Mouse (Mus musculus) heart, embryonic 14.5 days (tissue): ENCODE results near the gene Pdzd7. TPM values are rescaled to one million over a fixed set of nuclear protein-coding genes. Genes with fewer than 3 reads are reported as not detected.
"Not testable (repeated sequence)": the region's sequence is repeated elsewhere in the genome, so short reads cannot be mapped to it uniquely, and the experiment has no call there.

Experiments used
- ATAC-seq: fragments of 200-750 bp; cut with Nextera tagmentation; 2 replicates; pipeline ENCODE4 v1.8.0; 2017; ENCODE audit warnings: low read depth, moderate TSS enrichment; ENCODE audit not compliant: insufficient number of reproducible peaks, insufficient read depth, low FRiP score
- H3K27ac ChIP-seq, 2 experiments: fragments of 200-500 bp in 1 of 2; fragments of 300-500 bp in 1 of 2; sonication (generic) in 1 of 2; replicated peaks in 1 of 2; 2 replicates each; pipeline ENCODE4 v1.5.1; 2012 to 2014; ENCODE audit warnings: low read depth in 2 of 2, low read length in 2 of 2, control low read depth in 1 of 2, mild to moderate bottlenecking in 1 of 2, mixed read lengths in 1 of 2; ENCODE audit not compliant: control insufficient read depth in 1 of 2, insufficient read depth in 1 of 2
- H3K27me3 ChIP-seq: fragments of 300-500 bp; sonication (generic); 2 replicates; pipeline ENCODE4 v1.6.1; 2014; ENCODE audit warnings: mild to moderate bottlenecking, low read length, control low read depth; ENCODE audit not compliant: control insufficient read depth, insufficient read depth
- H3K36me3 ChIP-seq: fragments of 300-500 bp; sonication (generic); 2 replicates; pipeline ENCODE4 v1.6.1; 2014; ENCODE audit warnings: mild to moderate bottlenecking, control low read depth, low read length, mixed read lengths; ENCODE audit not compliant: control insufficient read depth, insufficient read depth
- H3K4me1 ChIP-seq, 2 experiments: fragments of 200-500 bp in 1 of 2; fragments of 300-500 bp in 1 of 2; sonication (generic) in 1 of 2; 2 replicates each; pipeline ENCODE4 v1.6.1; 2012 to 2014; ENCODE audit warnings: low read length in 2 of 2, control low read depth in 1 of 2, mixed read lengths in 1 of 2; ENCODE audit not compliant: control insufficient read depth in 2 of 2, insufficient read depth in 2 of 2
- H3K4me2 ChIP-seq: fragments of 300-500 bp; sonication (generic); 2 replicates; pipeline ENCODE4 v1.6.1; 2014; ENCODE audit warnings: mild to moderate bottlenecking, low read length
- H3K4me3 ChIP-seq, 2 experiments: fragments of 200-500 bp in 1 of 2; fragments of 300-500 bp in 1 of 2; sonication (generic) in 1 of 2; 2 replicates each; pipeline ENCODE4 v1.5.1; 2012 to 2014; ENCODE audit warnings: low read length in 2 of 2, mild to moderate bottlenecking in 2 of 2, control low read depth in 1 of 2, low read depth in 1 of 2, moderate library complexity in 1 of 2; ENCODE audit not compliant: control insufficient read depth in 1 of 2, insufficient read depth in 1 of 2
- H3K9ac ChIP-seq: fragments of 300-500 bp; sonication (generic); 2 replicates; pipeline ENCODE4 v1.6.1; 2014; ENCODE audit warnings: mild to moderate bottlenecking, low read length
- H3K9me3 ChIP-seq: fragments of 300-500 bp; sonication (generic); 2 replicates; pipeline ENCODE4 v1.6.1; 2016; ENCODE audit warnings: low read length, control low read depth; ENCODE audit not compliant: control insufficient read depth
- WGBS: fragments of 180-500 bp; shearing (Covaris S2); extraction: QIAGEN DNeasy Blood & Tissue Kit; methylation state at CpG from one replicate; pipeline ENCODE4 v1.1.7; 2014; 5-methylcytosine and 5-hydroxymethylcytosine counted together
- polyA plus RNA-seq: library from polyadenylated mRNA; unstranded; fragments of >200 nt; fragmentation: Nextera tagmentation; extraction: Ambion mirVana; gene quantifications from 2 replicates; pipeline ENCODE4 v1.2.1, GENCODE M21; 2014

Pdzd7 gene
- polyA plus RNA-seq, 1 experiment from 2014 or later, result 0.11 TPM

DNA sequence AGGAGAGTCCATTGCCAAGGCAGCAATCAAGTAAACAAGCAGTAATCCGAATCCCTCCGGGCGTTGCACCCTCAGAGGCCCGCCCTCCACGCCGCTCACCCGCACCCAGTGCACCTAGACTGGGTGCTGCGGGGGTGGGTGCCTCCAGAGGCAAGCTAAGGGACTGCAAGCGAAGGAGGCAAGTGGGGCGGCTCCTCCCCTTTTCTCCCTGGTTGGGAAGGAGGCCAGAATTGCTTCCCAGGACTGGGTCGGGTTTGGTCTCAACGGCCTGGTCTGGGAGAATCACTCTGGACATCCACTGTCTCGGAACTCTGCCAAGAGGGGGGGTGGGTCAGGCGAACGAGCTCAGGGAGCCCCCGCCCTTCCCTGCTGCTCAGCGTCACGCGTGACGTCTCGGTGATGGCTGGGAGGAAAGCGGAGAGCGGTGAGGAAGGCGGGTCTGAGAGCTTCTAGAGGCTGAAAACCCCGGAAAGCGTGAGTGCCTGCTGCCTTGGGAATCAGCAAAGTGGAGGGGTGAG lies 2.0 kb upstream of the Pdzd7 start, which contains the start of gene Sfxn3:
TSS of gene Sfxn3 (plus strand) at position 87 of the 518 bp plus-strand sequence.
- 0% methylated on average over 26 of the region's 26 CpGs for WGBS
- Histone ChIP-seq H3K36me3 (peaks cover 27% of the 10 kb centered on the region), H3K27me3 (peaks cover 33% of the 10 kb centered on the region), H3K9me3 (no peaks in the 10 kb centered on the region), H3K4me1 (peaks cover 7 to 21% of the 10 kb centered on the region in 2 experiments), H3K4me2 (peak within 1 kb of the TSS; percentile 79), H3K9ac (peak within 1 kb of the TSS; percentile 80), H3K4me3 (peak within 1 kb of the TSS; percentile 56 to 59), H3K27ac (peak within 1 kb of the TSS; percentile 88 to 91)
- peak; percentile 74 for ATAC-seq

DNA sequence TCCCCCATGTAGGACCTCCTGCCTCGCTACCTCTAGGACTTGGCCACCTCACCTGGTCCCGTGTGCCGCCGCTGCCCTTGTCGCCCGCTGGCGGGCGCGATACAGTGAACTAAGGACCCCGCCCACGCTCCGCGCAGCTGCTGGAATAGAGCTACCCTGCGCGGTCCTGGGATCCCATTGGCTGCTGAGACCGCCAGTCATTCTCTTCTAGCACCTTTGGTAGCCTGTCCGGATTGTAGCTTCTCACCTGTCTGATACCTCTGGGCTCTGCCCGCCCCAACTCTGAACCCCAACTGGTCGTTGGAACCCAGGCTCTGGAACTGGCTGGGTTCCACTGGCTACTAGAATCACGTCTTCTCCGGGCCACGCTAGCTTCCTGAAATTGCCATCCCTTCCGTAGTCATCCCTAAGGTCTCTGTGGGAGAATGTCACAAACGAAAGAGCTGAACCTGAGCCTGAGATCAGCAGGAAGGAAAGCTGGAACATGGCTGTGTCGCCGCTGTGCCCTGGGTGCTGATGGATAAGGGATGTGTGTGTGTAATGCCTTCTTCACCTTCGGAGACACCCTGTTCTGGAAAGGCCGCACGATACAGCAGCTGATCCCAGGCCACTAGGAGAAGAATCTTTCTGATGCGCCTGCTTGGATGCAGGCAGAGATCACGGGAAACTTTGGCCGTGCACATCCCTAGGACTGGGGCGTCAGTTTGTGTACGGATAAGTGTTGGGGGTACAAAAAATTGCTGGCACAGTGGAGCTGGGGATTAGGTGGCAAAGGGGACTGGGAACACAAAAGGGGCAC lies 1.2 kb upstream of the Pdzd7 start:
- peak overlapping the region; percentile 56 to 59 for H3K4me3 ChIP-seq
- H3K4me2 ChIP-seq, result peak overlapping the region; percentile 79
- H3K27ac ChIP-seq, result peak overlapping the region; percentile 88 to 91; a peak in 3 of 4 replicates
- 1% methylated on average over 34 of the region's 34 CpGs for WGBS
- H3K4me1 ChIP-seq, result peaks cover 7 to 21% of the 10 kb centered on the region in 2 experiments
- H3K36me3 ChIP-seq, result peaks cover 20% of the 10 kb centered on the region
- ATAC-seq, result no peak
- H3K9me3 ChIP-seq, result no peaks in the 10 kb centered on the region
- H3K27me3 ChIP-seq, result peaks cover 33% of the 10 kb centered on the region
- H3K9ac ChIP-seq, result peak overlapping the region; percentile 80

GRCm38 (mm10) chr19:45045236-45045635 lies 281 bp downstream of the Pdzd7 start:
- peaks cover 7 to 21% of the 10 kb centered on the region in 2 experiments for H3K4me1 ChIP-seq
- no peak for ATAC-seq
- H3K4me2 ChIP-seq, result no peak overlapping the region
- H3K27me3 ChIP-seq, result peaks cover 42% of the 10 kb centered on the region
- H3K36me3 ChIP-seq, result peaks cover 10% of the 10 kb centered on the region
- 32% methylated on average over 15 of the region's 15 CpGs for WGBS
- H3K9me3 ChIP-seq, result no peaks in the 10 kb centered on the region
- no peak overlapping the region for H3K27ac ChIP-seq
- H3K9ac ChIP-seq, result no peak overlapping the region
- no peak overlapping the region for H3K4me3 ChIP-seq

- H3K27me3 ChIP-seq, result peaks cover 46% of the 10 kb centered on the region
- WGBS, result 51% methylated on average over 11 of the region's 11 CpGs
- H3K36me3 ChIP-seq, result peaks cover 5% of the 10 kb centered on the region; the same call in 1 of the 2 replicates
Observed at GRCm38 (mm10) chr19:45044389-45044927, 1.1 kb downstream of the Pdzd7 start.

GRCm38 (mm10) chr19:45040214-45040613 lies 5.3 kb downstream of the Pdzd7 start:
- H3K4me1 ChIP-seq, result no peaks in the 10 kb centered on the region
- WGBS, result 32% methylated on average over 13 of the region's 13 CpGs
- H3K9ac ChIP-seq, result no peak overlapping the region
- ATAC-seq, result no peak
- H3K36me3 ChIP-seq, result no peaks in the 10 kb centered on the region
- no peak overlapping the region for H3K4me3 ChIP-seq
- no peak overlapping the region for H3K4me2 ChIP-seq
- peaks cover 37% of the 10 kb centered on the region for H3K27me3 ChIP-seq
- no peaks in the 10 kb centered on the region for H3K9me3 ChIP-seq
- H3K27ac ChIP-seq, result no peak overlapping the region

More at GRCm38 (mm10) chr19:45044389-45044927, 1.1 kb downstream of the Pdzd7 start:
- Histone ChIP-seq H3K4me2 (no peak overlapping the region), H3K9ac (no peak overlapping the region), H3K9me3 (no peaks in the 10 kb centered on the region), H3K27ac (no peak overlapping the region), H3K4me3 (no peak overlapping the region), H3K4me1 (peaks cover 7 to 21% of the 10 kb centered on the region in 2 experiments)
- no peak for ATAC-seq

- 86% methylated on average over 7 of the region's 7 CpGs for WGBS
- not testable (repeated sequence) for H3K9ac ChIP-seq, H3K27ac ChIP-seq, H3K4me3 ChIP-seq, H3K4me1 ChIP-seq, H3K4me2 ChIP-seq, H3K36me3 ChIP-seq, ATAC-seq, H3K9me3 ChIP-seq
- H3K27me3 ChIP-seq, result peaks cover 17% of the 10 kb centered on the region
Observed at GRCm38 (mm10) chr19:45038198-45038597, 7.3 kb downstream of the Pdzd7 start.

DNA sequence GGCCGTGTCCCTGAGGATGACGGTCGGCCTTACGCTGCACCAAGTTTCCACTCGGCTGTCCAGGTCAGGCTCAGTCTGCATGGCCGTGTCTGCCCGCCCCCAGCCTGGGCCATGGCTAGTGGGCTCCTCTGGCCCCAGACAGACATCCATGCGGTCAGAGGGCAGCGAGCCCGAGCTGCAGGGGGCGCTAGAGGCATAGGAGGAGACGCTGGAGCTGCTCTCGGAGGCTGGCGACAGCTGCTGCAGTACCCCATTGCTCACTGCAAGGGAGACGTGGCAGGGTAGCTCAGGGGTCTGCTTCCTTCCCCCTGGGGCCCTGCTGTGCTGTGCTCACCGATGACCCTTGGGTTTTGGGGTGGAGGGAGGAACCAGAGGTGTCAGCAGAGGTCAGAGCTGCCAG lies 8.7 kb downstream of the Pdzd7 start:
- peaks cover 5 to 13% of the 10 kb centered on the region in 2 experiments; a peak in 2 of 4 replicates for H3K4me1 ChIP-seq
- no peaks in the 10 kb centered on the region for H3K9me3 ChIP-seq
- 29% methylated on average over 16 of the region's 16 CpGs for WGBS
- no peak overlapping the region for H3K9ac ChIP-seq
- H3K4me3 ChIP-seq, result no peak overlapping the region
- peaks cover 14% of the 10 kb centered on the region for H3K27me3 ChIP-seq
- H3K27ac ChIP-seq, result no peak overlapping the region
- H3K4me2 ChIP-seq, result no peak overlapping the region
- ATAC-seq, result no peak
- H3K36me3 ChIP-seq, result no peaks in the 10 kb centered on the region
